Mouse (Mus musculus) midbrain, embryonic 10.5 days (tissue): ENCODE data around the gene Ttll12. TPM values are rescaled to one million over a fixed set of nuclear protein-coding genes. Genes with fewer than 3 reads are reported as not detected.
A peak's percentile ranks its signal among the peaks of the same experiment; 100 is the strongest.

Experiments
- DNase-seq: peaks from one replicate; pipeline ENCODE4 v3.0.0-alpha.2; 2017; ENCODE audit warnings: low spot score
- H3K27ac ChIP-seq: fragments of 300-500 bp; sonication (generic); replicated peaks from 2 replicates; pipeline ENCODE4 v1.5.1; 2016; ENCODE audit warnings: mild to moderate bottlenecking
- H3K27me3 ChIP-seq: fragments of 300-500 bp; sonication (generic); 2 replicates; pipeline ENCODE4 v1.6.1; 2016; ENCODE audit warnings: low read depth, mild to moderate bottlenecking; ENCODE audit not compliant: poor library complexity, severe bottlenecking
- H3K36me3 ChIP-seq: fragments of 300-500 bp; sonication (generic); 2 replicates; pipeline ENCODE4 v1.6.1; 2016; ENCODE audit warnings: mild to moderate bottlenecking, moderate library complexity
- H3K4me1 ChIP-seq: fragments of 300-500 bp; sonication (generic); 2 replicates; pipeline ENCODE4 v1.6.1; 2016
- H3K4me3 ChIP-seq: fragments of 300-500 bp; sonication (generic); 2 replicates; pipeline ENCODE4 v1.5.1; 2016; ENCODE audit warnings: mild to moderate bottlenecking, moderate library complexity
- H3K9me3 ChIP-seq: fragments of 300-500 bp; sonication (generic); replicated peaks from 2 replicates; pipeline ENCODE4 v1.6.1; 2016; ENCODE audit warnings: mild to moderate bottlenecking
- WGBS: fragments of 180-500 bp; shearing (Covaris S2); methylation state at CpG from one replicate; pipeline ENCODE4 v1.1.7; 2016; 5-methylcytosine and 5-hydroxymethylcytosine counted together
- polyA plus RNA-seq: library from polyadenylated mRNA; unstranded; fragments of >200 nt; fragmentation: Nextera tagmentation; extraction: Ambion mirVana; gene quantifications from 2 replicates; pipeline ENCODE4 v1.2.1, GENCODE M21; 2016

Ttll12 gene
- polyA plus RNA-seq, 1 experiment from 2014 or later, result 57.4 TPM

DNA sequence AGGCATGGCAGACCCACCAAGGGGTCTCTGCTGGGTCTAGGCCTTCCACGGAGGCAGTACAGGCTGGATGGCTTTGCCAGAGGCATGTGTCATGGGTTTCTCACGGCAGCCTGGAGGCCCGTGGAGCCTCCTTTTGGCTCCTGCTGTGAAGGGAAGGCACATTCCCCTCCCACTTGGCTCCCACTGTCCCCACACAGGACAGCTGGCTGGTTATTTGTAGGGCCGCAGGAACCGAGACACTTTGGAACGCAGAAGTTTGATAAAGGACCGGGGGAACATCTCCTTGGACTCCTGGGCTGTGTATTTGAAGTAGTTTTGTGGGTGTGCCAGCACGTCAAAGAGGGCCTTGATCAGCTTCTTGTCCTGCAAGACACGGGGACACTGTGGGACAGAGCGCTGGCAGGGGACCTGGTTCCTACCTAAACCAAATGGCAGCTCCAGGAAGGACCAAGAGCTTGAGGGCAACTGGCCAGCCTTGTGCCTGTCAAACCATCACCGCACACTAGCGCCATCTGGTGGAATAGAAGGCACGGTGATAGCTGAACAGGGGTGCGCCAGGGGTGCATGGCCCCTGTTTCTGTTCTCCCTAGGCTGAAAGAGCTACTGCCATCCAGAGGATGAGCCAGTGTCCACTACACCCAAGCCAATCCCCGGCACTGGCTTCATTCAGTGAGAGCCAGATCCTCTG is 12.3 kb upstream of the Ttll12 start:
- 53% methylated on average over 15 of the region's 15 CpGs for WGBS
- no peak overlapping the region for H3K4me3 ChIP-seq
- H3K27ac ChIP-seq, result no peak overlapping the region
- no peaks in the 10 kb centered on the region for H3K4me1 ChIP-seq
- no peaks in the 10 kb centered on the region for H3K27me3 ChIP-seq
- H3K9me3 ChIP-seq, result no peaks in the 10 kb centered on the region
- peak; percentile 60 for DNase-seq
- peaks cover 69% of the 10 kb centered on the region for H3K36me3 ChIP-seq

- Histone ChIP-seq H3K4me1 (no peaks in the 10 kb centered on the region), H3K36me3 (peaks cover 63% of the 10 kb centered on the region), H3K9me3 (no peaks in the 10 kb centered on the region), H3K27ac (no peak overlapping the region), H3K4me3 (no peak overlapping the region), H3K27me3 (no peaks in the 10 kb centered on the region)
- no peak for DNase-seq
- 91% methylated on average over 8 of the region's 8 CpGs for WGBS
Observed at GRCm38 (mm10) chr15:83606700-83607099, 11.7 kb upstream of the Ttll12 start.

- Histone ChIP-seq H3K4me3 (no peak overlapping the region), H3K27ac (no peak overlapping the region), H3K36me3 (peaks cover 58% of the 10 kb centered on the region), H3K4me1 (0 out of 2 replicates have a peak, but pooled peaks cover 1% of the 10 kb centered on the region), H3K27me3 (no peaks in the 10 kb centered on the region), H3K9me3 (no peaks in the 10 kb centered on the region)
- 92% methylated on average over 11 of the region's 11 CpGs for WGBS
- no peak for DNase-seq
Observed at GRCm38 (mm10) chr15:83606216-83606615, 11.3 kb upstream of the Ttll12 start.

GRCm38 (mm10) chr15:83603426-83603825 is 8.5 kb upstream of the Ttll12 start:
- DNase-seq, result no peak
- peaks cover 32% of the 10 kb centered on the region for H3K36me3 ChIP-seq
- 0 out of 2 replicates have a peak, but pooled peaks cover 3% of the 10 kb centered on the region for H3K4me1 ChIP-seq
- no peaks in the 10 kb centered on the region for H3K9me3 ChIP-seq
- H3K27me3 ChIP-seq, result no peaks in the 10 kb centered on the region
- no peak overlapping the region for H3K4me3 ChIP-seq
- WGBS, result 95% methylated on average over 7 of the region's 7 CpGs
- no peak overlapping the region for H3K27ac ChIP-seq

- Histone ChIP-seq H3K27me3 (no peaks in the 10 kb centered on the region), H3K27ac (no peak overlapping the region), H3K36me3 (peaks cover 28% of the 10 kb centered on the region), H3K9me3 (no peaks in the 10 kb centered on the region), H3K4me1 (0 out of 2 replicates have a peak, but pooled peaks cover 3% of the 10 kb centered on the region), H3K4me3 (no peak overlapping the region)
- 85% methylated on average over 1 of the region's 1 CpGs for WGBS
- DNase-seq, result no peak
Observed at GRCm38 (mm10) chr15:83603046-83603396, 8.1 kb upstream of the Ttll12 start.

DNA sequence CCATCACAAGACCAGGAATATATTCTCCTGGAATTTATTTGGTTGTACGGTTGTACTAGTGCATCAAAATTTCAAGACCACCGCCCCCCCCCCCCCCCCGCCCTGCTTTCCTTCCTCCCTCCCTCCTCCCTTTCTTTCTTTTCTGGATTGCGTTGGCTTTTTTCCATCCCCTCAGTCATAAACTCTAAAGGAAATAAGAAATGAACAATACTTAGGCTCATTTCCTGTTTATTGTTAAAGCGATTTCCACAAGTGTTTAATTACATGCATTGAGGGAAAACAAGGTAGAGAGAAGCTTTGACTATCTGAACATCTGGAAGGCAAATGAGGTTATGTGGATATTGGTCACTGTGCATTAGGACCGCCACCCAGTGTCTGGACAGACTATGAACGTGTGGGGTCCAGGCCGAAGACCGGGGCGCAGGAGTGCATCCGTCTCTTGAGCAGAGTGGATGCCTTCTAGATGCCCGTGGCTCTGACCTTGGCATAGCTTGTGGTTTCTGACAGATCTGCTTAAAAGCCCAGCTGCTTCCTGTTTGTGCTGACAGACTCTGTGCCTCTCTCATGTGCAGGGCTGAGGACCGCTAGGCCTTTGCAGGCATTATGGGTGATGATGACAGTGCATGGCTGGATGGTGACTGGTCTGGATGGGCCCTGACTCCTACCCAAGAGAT is 7.6 kb upstream of the Ttll12 start:
- WGBS, result 90% methylated on average over 13 of the region's 13 CpGs
- DNase-seq, result no peak
- H3K27ac ChIP-seq, result no peak overlapping the region
- H3K9me3 ChIP-seq, result no peaks in the 10 kb centered on the region
- H3K36me3 ChIP-seq, result peaks cover 24% of the 10 kb centered on the region
- no peaks in the 10 kb centered on the region for H3K27me3 ChIP-seq
- 0 out of 2 replicates have a peak, but pooled peaks cover 3% of the 10 kb centered on the region for H3K4me1 ChIP-seq
- no peak overlapping the region for H3K4me3 ChIP-seq

- H3K27ac ChIP-seq, result no peak overlapping the region
- peaks cover 12% of the 10 kb centered on the region for H3K36me3 ChIP-seq
- DNase-seq, result no peak
- 0 out of 2 replicates have a peak, but pooled peaks cover 3% of the 10 kb centered on the region for H3K4me1 ChIP-seq
- H3K4me3 ChIP-seq, result no peak overlapping the region
- no peaks in the 10 kb centered on the region for H3K27me3 ChIP-seq
- H3K9me3 ChIP-seq, result no peaks in the 10 kb centered on the region
- 83% methylated on average over 4 of the region's 4 CpGs for WGBS
Observed at GRCm38 (mm10) chr15:83601185-83601584, 6.2 kb upstream of the Ttll12 start.

GRCm38 (mm10) chr15:83596833-83597232 is 1.9 kb upstream of the Ttll12 start:
- H3K27ac ChIP-seq, result no peak overlapping the region
- 0 out of 2 replicates have a peak, but pooled peaks cover 7% of the 10 kb centered on the region for H3K36me3 ChIP-seq
- H3K9me3 ChIP-seq, result no peaks in the 10 kb centered on the region
- 89% methylated on average over 4 of the region's 4 CpGs for WGBS
- H3K4me1 ChIP-seq, result peaks cover 38% of the 10 kb centered on the region
- no peak for DNase-seq
- no peaks in the 10 kb centered on the region for H3K27me3 ChIP-seq
- H3K4me3 ChIP-seq, result no peak overlapping the region

DNA sequence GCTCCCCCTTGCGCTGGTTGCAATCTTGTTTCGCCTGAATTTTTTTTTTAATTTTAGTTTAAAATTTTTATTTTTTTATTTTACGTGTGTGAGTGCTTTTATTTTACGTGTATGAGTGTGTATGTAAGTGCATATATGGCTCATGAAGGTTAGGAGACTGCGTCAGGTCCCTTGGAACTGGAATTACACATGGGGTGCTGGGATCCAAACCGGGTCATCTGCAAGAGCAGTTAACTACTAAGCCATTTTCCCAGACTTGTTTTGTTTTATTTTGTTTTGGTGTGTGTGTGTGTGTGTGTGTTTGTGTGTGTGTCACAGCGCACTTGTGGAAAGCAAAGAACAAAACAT is 381 bp upstream of the Ttll12 start:
- H3K4me3 ChIP-seq, result peak overlapping the region; percentile 75
- H3K9me3 ChIP-seq, result no peaks in the 10 kb centered on the region
- H3K27ac ChIP-seq, result peak overlapping the region; percentile 90
- no peak for DNase-seq
- peaks cover 35% of the 10 kb centered on the region for H3K4me1 ChIP-seq
- WGBS, result 41% methylated on average over 7 of the region's 7 CpGs
- no peaks in the 10 kb centered on the region for H3K27me3 ChIP-seq
- peaks cover 19% of the 10 kb centered on the region for H3K36me3 ChIP-seq

- Histone ChIP-seq H3K4me3 (peak overlapping the region; percentile 75), H3K27ac (peak overlapping the region; percentile 90), H3K9me3 (no peaks in the 10 kb centered on the region), H3K36me3 (peaks cover 30% of the 10 kb centered on the region), H3K27me3 (no peaks in the 10 kb centered on the region), H3K4me1 (peaks cover 35% of the 10 kb centered on the region)
- WGBS, result 13% methylated on average over 19 of the region's 19 CpGs
- peak; percentile 45 for DNase-seq
Observed at GRCm38 (mm10) chr15:83593702-83594512, 1.1 kb downstream of the Ttll12 start.

DNA sequence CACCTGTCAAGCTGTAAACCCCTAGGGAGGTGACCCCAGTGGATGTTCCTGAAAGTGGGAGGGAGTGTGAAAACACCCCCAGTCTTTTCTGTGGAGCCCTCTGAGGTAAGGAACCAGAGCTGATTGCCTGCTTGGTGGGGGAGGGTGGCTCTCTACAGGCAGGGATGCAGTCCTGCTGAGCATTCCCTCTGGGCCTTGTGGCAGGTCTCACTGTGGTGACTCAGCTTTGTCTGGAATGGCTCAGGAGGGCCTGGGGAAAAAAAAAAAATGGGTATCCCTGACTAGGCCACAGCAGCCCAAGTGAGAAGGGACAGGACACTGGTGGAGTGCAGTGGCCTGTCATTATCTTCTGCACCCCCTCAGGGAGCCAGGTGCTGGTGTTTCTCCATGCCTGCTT is 1.8 kb downstream of the Ttll12 start:
- H3K27ac ChIP-seq, result peak overlapping the region; percentile 50; the same call in 1 of the 2 replicates
- no peaks in the 10 kb centered on the region for H3K27me3 ChIP-seq
- H3K36me3 ChIP-seq, result peaks cover 38% of the 10 kb centered on the region
- H3K4me1 ChIP-seq, result peaks cover 35% of the 10 kb centered on the region
- H3K4me3 ChIP-seq, result peak overlapping the region; percentile 75
- no peak for DNase-seq
- H3K9me3 ChIP-seq, result no peaks in the 10 kb centered on the region

GRCm38 (mm10) chr15:83592260-83593188 is 2.4 kb downstream of the Ttll12 start:
- Histone ChIP-seq H3K36me3 (peaks cover 43% of the 10 kb centered on the region), H3K27me3 (no peaks in the 10 kb centered on the region), H3K4me1 (peaks cover 35% of the 10 kb centered on the region), H3K27ac (peak overlapping the region; percentile 55), H3K4me3 (peak overlapping the region; percentile 75; the same call in 1 of the 2 replicates), H3K9me3 (no peaks in the 10 kb centered on the region)
- WGBS, result 77% methylated on average over 8 of the region's 8 CpGs
- no peak for DNase-seq
